Mouse (Mus musculus) layer of hippocampus, adult 11-12 months (tissue): ENCODE measurements at regions not wholly inside any gene's neighbourhood (a gene's known extent, or its start where the extent isn't known, plus 50 kb on each side); places are given as distances from the start of the nearest gene placed in this dataset.
"Not testable (repeated sequence)": the region's sequence is repeated elsewhere in the genome, so short reads cannot be mapped to it uniquely, and the experiment has no call there.

Source experiments
- DNase-seq: peaks from one replicate; pipeline ENCODE4 v3.0.0; 2022; ENCODE audit warnings: low spot score

GRCm38 (mm10) chr13:111905213-111905701 is 96.5 kb upstream of the Map3k1 start:
- peak; percentile 21 for DNase-seq

- DNase-seq: no peak
Observed at GRCm38 (mm10) chr13:111911071-111911470, 102.3 kb upstream of the Map3k1 start.

GRCm38 (mm10) chr13:111911661-111912312 is 103.0 kb upstream of the Map3k1 start:
- no peak for DNase-seq

- DNase-seq: no peak
Observed at GRCm38 (mm10) chr13:111914348-111914913, 105.6 kb upstream of the Map3k1 start.

GRCm38 (mm10) chr13:111919417-111919816 is 110.6 kb upstream of the Map3k1 start:
- not testable (repeated sequence) for DNase-seq

GRCm38 (mm10) chr13:111920534-111920933 is 111.7 kb upstream of the Map3k1 start:
- DNase-seq: no peak

GRCm38 (mm10) chr13:111921142-111922035 is 112.6 kb upstream of the Map3k1 start:
- no peak for DNase-seq

GRCm38 (mm10) chr13:111925349-111925748 is 116.6 kb upstream of the Map3k1 start:
- DNase-seq: no peak

GRCm38 (mm10) chr13:111926801-111927200 is 118.0 kb upstream of the Map3k1 start:
- no peak for DNase-seq

- DNase-seq: no peak
Observed at GRCm38 (mm10) chr13:111927489-111927888, 118.7 kb upstream of the Map3k1 start.

GRCm38 (mm10) chr13:111928636-111929544 is 120.1 kb upstream of the Map3k1 start:
- no peak for DNase-seq

GRCm38 (mm10) chr13:111929908-111930307 is 121.1 kb upstream of the Map3k1 start:
- no peak for DNase-seq

GRCm38 (mm10) chr13:111932464-111932863 is 123.7 kb upstream of the Map3k1 start:
- DNase-seq: no peak

GRCm38 (mm10) chr13:111933526-111934240 is 124.9 kb upstream of the Map3k1 start:
- no peak for DNase-seq

- DNase-seq: no peak
Observed at GRCm38 (mm10) chr13:111935721-111936080, 126.9 kb upstream of the Map3k1 start.

- DNase-seq: peak; percentile 70
Observed at GRCm38 (mm10) chr13:111936081-111936857, 127.5 kb upstream of the Map3k1 start.

GRCm38 (mm10) chr13:111936983-111937382 is 128.2 kb upstream of the Map3k1 start:
- DNase-seq: no peak

- no peak for DNase-seq
Observed at GRCm38 (mm10) chr13:111938896-111939422, 130.2 kb upstream of the Map3k1 start.

GRCm38 (mm10) chr13:111939534-111940115 is 130.8 kb upstream of the Map3k1 start:
- DNase-seq: no peak

- no peak for DNase-seq
Observed at GRCm38 (mm10) chr13:111940275-111940674, 131.5 kb upstream of the Map3k1 start.
